Mouse (Mus musculus) brain, embryonic 14.5 days (tissue): ENCODE data around the gene Ift172. TPM values are rescaled to one million over a fixed set of nuclear protein-coding genes. Genes with fewer than 3 reads are reported as not detected.
"Not testable (repeated sequence)": the region's sequence is repeated elsewhere in the genome, so short reads cannot be mapped to it uniquely, and the experiment has no call there.

ENCODE experiments used
- DNase-seq: peaks from one replicate; pipeline ENCODE4 v3.0.0-alpha.2; 2011; ENCODE audit warnings: low read depth
- CTCF ChIP-seq: fragments of 200-500 bp; IDR thresholded peaks from 2 replicates; pipeline ENCODE4 v1.5.1; 2012; ENCODE audit warnings: inconsistent platforms, mild to moderate bottlenecking, moderate library complexity, borderline replicate concordance; ENCODE audit not compliant: insufficient read depth, insufficient read length; ENCODE audit errors: extremely low read depth
- POLR2A ChIP-seq: fragments of 200-500 bp; IDR thresholded peaks from 2 replicates; pipeline ENCODE4 v1.6.1; 2012; ENCODE audit warnings: mild to moderate bottlenecking, inconsistent platforms, borderline replicate concordance; ENCODE audit not compliant: poor library complexity, insufficient read depth, insufficient read length, severe bottlenecking; ENCODE audit errors: extremely low read depth
- polyA plus RNA-seq: library from polyadenylated mRNA; depleted of rRNA; stranded (reverse); fragments of >200 nt; gene quantifications from 2 replicates; pipeline ENCODE4 v1.2.3, GENCODE M21; 2012; rRNA removed

Gene Ift172
- polyA plus RNA-seq, 1 experiment: 51.9 TPM

GRCm38 (mm10) chr5:31222696-31223095, 68.2 kb downstream of the Ift172 start:
- no peak for TF ChIP-seq CTCF
- no peak for DNase-seq

GRCm38 (mm10) chr5:31221304-31221945, 69.5 kb downstream of the Ift172 start:
- TF ChIP-seq POLR2A: no peak
- TF ChIP-seq CTCF: peak; percentile 59; the same call in 1 of the 2 replicates
- peak; percentile 87 for DNase-seq

DNA sequence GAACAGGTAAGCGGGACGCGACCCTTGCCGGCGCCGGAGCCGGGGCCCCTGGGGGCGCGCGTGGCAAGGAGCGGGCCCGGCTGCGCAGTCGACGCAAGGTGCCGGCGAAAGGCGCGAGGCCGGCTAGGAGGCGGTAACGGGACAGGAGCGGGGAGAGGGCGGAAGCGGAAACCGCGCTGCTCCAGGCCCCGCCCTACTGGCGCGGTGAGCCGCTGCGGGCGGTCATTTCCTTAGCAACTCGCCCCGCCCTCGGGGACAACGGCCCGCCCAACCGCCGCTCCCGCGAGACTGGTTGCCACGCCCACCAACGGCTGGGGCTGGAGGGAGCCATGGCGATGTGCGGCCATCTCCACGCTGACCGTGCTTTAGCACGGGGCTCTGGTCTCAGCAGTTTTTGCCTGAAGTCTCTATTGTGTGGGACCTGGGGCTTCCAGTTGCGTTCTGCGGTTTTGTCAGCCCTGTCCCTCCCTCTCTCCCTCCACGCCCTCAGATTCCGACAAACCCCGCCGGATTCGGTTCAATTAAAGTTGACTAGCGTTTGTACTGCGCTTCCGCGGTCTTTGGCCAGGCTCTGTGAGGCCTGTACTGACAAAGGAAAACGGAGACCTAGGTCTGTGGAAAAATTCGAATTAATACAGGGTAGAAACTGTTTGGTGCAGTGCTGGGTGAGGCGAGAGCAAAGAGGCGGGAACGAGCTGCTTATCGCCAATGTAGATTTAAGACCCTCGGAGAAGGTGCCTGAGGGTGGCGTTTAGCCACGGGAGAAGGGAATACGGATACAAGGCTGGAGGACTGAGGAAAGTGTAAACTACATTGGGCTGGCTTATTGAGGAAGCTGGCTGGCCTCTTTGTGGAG, 70.2 kb downstream of the Ift172 start, which contains the start of gene Ppm1g:
Gene Ppm1g, minus strand, starts transcription at position 240 of the 856 bp plus-strand sequence.
- TF ChIP-seq POLR2A (peak; percentile 96), CTCF (no peak)
- DNase-seq: peak; percentile 98

DNA sequence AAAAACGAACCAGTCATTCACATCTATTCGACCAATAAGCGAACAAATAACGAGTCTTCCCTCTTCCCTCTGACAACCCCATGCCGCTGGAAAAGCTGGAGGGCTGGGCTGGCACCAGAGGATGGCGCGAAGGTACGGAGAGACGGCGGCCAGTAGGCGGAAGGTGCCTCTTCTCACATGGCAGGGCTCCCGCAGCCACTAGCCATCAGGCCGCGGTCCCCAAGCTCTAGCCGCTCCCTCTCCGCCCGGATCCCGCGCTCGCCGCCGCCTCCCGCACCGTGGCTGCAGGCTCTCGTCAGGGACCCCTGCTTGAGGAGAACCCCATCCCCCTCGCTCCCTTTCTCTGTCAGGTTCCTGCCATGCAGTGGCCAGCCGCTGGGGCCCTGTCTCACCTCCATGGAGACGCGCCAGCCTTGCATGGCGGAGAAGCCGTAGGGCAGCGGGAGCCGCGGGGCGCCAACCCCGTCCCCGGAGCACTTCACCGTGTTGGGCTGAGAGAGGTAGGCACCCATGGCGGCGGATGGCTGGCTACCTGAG, 70.9 kb downstream of the Ift172 start:
- peak; percentile 66 for DNase-seq
- 0 out of 2 replicates have a peak, but pooled peaks have one; percentile 1 for TF ChIP-seq CTCF
- no peak for TF ChIP-seq POLR2A

DNA sequence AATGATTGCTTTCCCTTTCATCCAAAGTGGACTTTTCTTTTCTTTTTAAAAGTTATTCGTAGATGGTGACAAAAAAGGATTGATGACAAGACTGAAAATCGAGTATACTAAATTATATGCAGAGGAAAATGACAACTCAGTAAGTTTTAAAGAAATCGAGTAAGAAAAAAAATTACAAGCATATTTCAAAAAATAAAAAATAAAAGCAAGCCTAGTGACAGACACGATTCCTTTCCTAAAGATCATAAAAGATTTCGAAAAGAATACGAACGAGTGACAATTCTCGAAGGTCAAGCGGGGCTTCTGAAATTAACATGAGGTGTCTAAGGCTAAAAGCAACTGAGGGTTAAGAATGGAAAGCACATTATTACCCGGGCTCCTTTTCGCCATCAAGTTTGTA, 71.4 kb downstream of the Ift172 start:
- TF ChIP-seq CTCF (no peak), POLR2A (no peak)
- no peak for DNase-seq

DNA sequence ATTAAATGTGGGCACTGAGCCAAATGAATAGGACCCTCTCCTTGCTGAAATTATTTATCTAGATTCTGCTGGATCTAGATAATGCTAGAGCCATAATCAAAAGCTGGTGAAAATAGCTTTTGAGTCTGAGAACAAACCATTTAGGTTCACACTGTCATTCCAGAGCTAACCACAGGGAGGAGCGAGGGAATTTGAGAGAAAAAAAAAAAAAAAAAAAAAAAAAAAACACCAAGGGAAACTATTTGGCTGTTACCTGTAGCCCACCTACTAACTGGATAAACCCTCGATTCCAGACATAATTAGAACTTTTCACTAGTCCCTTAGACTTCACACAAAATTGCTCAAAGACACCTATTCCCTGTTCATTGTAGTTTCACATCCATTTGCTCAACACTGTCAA, 71.8 kb downstream of the Ift172 start:
- TF ChIP-seq POLR2A (no peak), CTCF (no peak)
- DNase-seq: peak; percentile 63

DNA sequence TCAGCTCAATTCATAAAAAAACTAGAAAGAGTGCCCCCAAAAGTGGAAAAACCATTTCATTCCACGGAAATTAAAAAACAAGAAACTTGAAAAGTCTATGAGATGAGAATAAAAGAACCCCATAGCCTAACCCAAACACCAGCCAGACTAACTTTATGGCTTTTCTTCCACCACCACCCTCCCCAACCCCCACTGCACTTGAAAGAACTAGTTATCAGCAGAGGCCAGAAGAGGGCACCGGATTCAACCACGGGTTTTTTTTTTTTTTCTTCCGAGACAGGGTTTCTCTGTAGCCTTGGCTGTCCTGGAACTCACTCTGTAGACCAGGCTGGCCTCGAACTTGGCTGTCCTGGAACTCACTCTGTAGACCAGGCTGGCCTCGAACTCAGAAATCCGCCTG, 72.6 kb downstream of the Ift172 start:
- TF ChIP-seq POLR2A (no peak), CTCF (no peak)
- no peak for DNase-seq

DNA sequence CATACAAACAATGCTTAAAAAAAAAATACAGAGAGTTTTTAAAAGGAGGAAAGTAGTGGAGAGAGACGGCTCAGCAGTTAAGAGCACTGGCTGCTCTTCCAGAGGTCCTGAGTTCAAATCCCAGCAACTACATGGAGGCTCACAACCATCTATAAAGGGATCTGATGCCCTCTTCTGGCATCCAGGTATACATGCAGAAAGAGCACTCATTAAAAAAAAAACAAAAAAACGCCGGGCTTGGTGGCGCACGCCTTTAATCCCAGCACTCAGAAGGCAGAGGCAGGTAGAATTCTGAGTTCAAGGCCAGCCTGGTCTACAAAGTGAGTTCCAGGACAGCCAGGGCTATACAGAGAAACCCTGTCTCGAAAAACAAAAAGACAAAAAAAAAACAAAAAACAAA, 74.4 kb downstream of the Ift172 start:
- DNase-seq: not testable (repeated sequence)

DNA sequence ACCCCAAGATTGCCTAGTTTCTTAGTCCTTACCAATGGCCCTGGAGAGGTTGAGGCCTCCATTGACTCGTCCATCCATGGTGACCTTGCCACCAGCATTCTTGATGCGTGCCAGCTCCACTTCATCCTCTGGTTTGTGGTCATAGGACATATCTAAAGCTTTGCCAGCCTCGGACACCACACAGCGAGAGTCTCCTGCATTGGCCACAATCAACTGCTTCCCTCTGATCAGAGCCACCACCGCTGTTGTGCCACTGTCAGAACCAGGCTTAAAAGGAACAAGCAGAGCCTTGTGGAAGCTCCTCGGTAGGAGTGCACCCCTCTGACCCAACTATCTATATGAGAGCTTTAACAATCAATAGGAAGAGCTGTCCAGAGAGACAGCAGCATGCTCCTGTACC, 86.5 kb downstream of the Ift172 start:
- DNase-seq: no peak

GRCm38 (mm10) chr5:31203866-31204265, 87.0 kb downstream of the Ift172 start:
- no peak for TF ChIP-seq CTCF

More for the DNA sequence above, 86.5 kb downstream of the Ift172 start:
- no peak for TF ChIP-seq POLR2A
- no peak for TF ChIP-seq CTCF

More at GRCm38 (mm10) chr5:31203866-31204265, 87.0 kb downstream of the Ift172 start:
- no peak for DNase-seq

Other genes starting within 250 kb of the Ift172 start
- 122 and 154 TPM in 2 replicates for gene Atraid, start 242.8 kb downstream of the Ift172 start, polyA plus RNA-seq
- gene Slc5a6, start 242.2 kb downstream of the Ift172 start, polyA plus RNA-seq: 40.7 and 44.5 TPM in 2 replicates
- 33.8 and 34.0 TPM in 2 replicates for gene Cad, start 236.3 kb downstream of the Ift172 start, polyA plus RNA-seq
- not detected in 2 replicates for gene Dnajc5g, start 184.8 kb downstream of the Ift172 start, polyA plus RNA-seq
- gene Slc30a3, start 182.9 kb downstream of the Ift172 start, polyA plus RNA-seq: 21.2 and 31.6 TPM in 2 replicates
- gene Trim54, start 174.4 kb downstream of the Ift172 start, polyA plus RNA-seq: 0.05 TPM in 1 of 2 replicates, not detected in the other
- gene Ucn, start 152.3 kb downstream of the Ift172 start, polyA plus RNA-seq: not detected in 2 replicates
- 55.9 and 74.4 TPM in 2 replicates for gene Mpv17, start 136.9 kb downstream of the Ift172 start, polyA plus RNA-seq
- 3.7 and 4.1 TPM in 2 replicates for gene Gm29609, start 111.2 kb downstream of the Ift172 start, polyA plus RNA-seq
- gene Gtf3c2, start 111.0 kb downstream of the Ift172 start, polyA plus RNA-seq: 94.3 and 110 TPM in 2 replicates
- gene Snx17, start 97.9 kb downstream of the Ift172 start, polyA plus RNA-seq: 96.8 and 110 TPM in 2 replicates
- 53.3 and 58.6 TPM in 2 replicates for gene Eif2b4, start 97.7 kb downstream of the Ift172 start, polyA plus RNA-seq
- gene Zfp513, start 88.8 kb downstream of the Ift172 start, polyA plus RNA-seq: 62.0 and 96.9 TPM in 2 replicates
- gene Ppm1g, start 70.4 kb downstream of the Ift172 start, polyA plus RNA-seq: 143 and 192 TPM in 2 replicates
- gene Nrbp1, start 50.3 kb downstream of the Ift172 start, polyA plus RNA-seq: 143 and 175 TPM in 2 replicates
- 0.15 TPM in 1 of 2 replicates, not detected in the other for gene Gm9970, start 49.9 kb downstream of the Ift172 start, polyA plus RNA-seq
- gene Krtcap3, start 39.4 kb downstream of the Ift172 start, polyA plus RNA-seq: 3.4 and 6.4 TPM in 2 replicates
- gene Fndc4, start 5.0 kb upstream of the Ift172 start, polyA plus RNA-seq: 149 and 214 TPM in 2 replicates
- 0.77 and 0.86 TPM in 2 replicates for gene Gckr, start 6.3 kb upstream of the Ift172 start, polyA plus RNA-seq
- gene Zfp512, start 161.3 kb upstream of the Ift172 start, polyA plus RNA-seq: 76.5 and 90.4 TPM in 2 replicates
- 0.03 and 0.10 TPM in 2 replicates for gene 4930548H24Rik, start 194.6 kb upstream of the Ift172 start, polyA plus RNA-seq
- 35.0 and 40.6 TPM in 2 replicates for gene Gpn1, start 203.6 kb upstream of the Ift172 start, polyA plus RNA-seq
- gene Slc4a1ap, start 235.9 kb upstream of the Ift172 start, polyA plus RNA-seq: 19.4 and 22.6 TPM in 2 replicates
- gene Supt7l, start 236.7 kb upstream of the Ift172 start, polyA plus RNA-seq: 17.2 and 22.2 TPM in 2 replicates